Mouse (Mus musculus): ENCODE results near the gene Chadl. TPM values are rescaled to one million over a fixed set of nuclear protein-coding genes. Genes with fewer than 3 reads are reported as not detected.
A peak's percentile ranks its signal among the peaks of the same experiment; 100 is the strongest.
"Not testable (repeated sequence)": the region's sequence is repeated elsewhere in the genome, so short reads cannot be mapped to it uniquely, and the experiment has no call there.

Chadl gene
- total RNA-seq (2014; rRNA removed): 43.1 and 64.4 TPM in 2 replicates
- polyA plus RNA-seq (2015; fragmentation: Nextera tagmentation; extraction: Ambion mirVana): 45.1 and 45.6 TPM in 2 replicates

GRCm38 (mm10) chr15:81697175-81697574, at the start of gene Chadl:
Gene Chadl, minus strand, starts transcription at chr15:81697287.
- Histone ChIP-seq H3K4me3 (ENCODE audit: low read length) (no peak within 1 kb of the TSS), H3K27ac (peak within 1 kb of the TSS; percentile 52; the same call in 1 of the 2 replicates), H3K4me1 (ENCODE audit: insufficient read depth, low read length) (peaks cover 9% of the 10 kb centered on the region), H3K9me3 (ENCODE audit: low read length) (no peaks in the 10 kb centered on the region), H3K9ac (replicated peaks; ENCODE audit: low read length) (0 out of 2 replicates have a peak within 1 kb of the TSS, but pooled peaks have one; percentile 18), H3K27me3 (ENCODE audit: insufficient read depth, low read length) (no peaks in the 10 kb centered on the region), H3K36me3 (ENCODE audit: insufficient read depth, low read length) (no peaks in the 10 kb centered on the region), H3K4me2 (ENCODE audit: low read depth, low read length) (0 out of 2 replicates have a peak within 1 kb of the TSS, but pooled peaks have one; percentile 8)
- 41% methylated on average over 7 of the region's 7 CpGs for WGBS
- ATAC-seq (peak; percentile 82), DNase-seq (ENCODE audit: low spot score) (peak; percentile 78)
- TF ChIP-seq CTCF (IDR thresholded peaks at IDR 0.05; ENCODE audit: low read depth): no peak

GRCm38 (mm10) chr15:81745601-81746114, 48.6 kb upstream of the Chadl start:
- peak overlapping the region; percentile 77 for H3K4me2 ChIP-seq (ENCODE audit: low read depth, low read length)
- no peaks in the 10 kb centered on the region for H3K36me3 ChIP-seq (ENCODE audit: insufficient read depth, low read length)
- peak overlapping the region; percentile 95 for H3K27ac ChIP-seq
- peak; percentile 83 for DNase-seq (ENCODE audit: low spot score)
- under 1% methylated on average over 33 of the region's 33 CpGs for WGBS
- ATAC-seq: peak; percentile 89
- peak overlapping the region; percentile 80 for H3K4me3 ChIP-seq (ENCODE audit: low read length)
- peak overlapping the region; percentile 95 for H3K9ac ChIP-seq (replicated peaks; ENCODE audit: low read length)
- H3K4me1 ChIP-seq (ENCODE audit: insufficient read depth, low read length): peaks cover 7% of the 10 kb centered on the region; the same call in 1 of the 2 replicates
- TF ChIP-seq CTCF (IDR thresholded peaks at IDR 0.05; ENCODE audit: low read depth): no peak
- H3K9me3 ChIP-seq (ENCODE audit: low read length): no peaks in the 10 kb centered on the region
- H3K27me3 ChIP-seq (ENCODE audit: insufficient read depth, low read length): no peaks in the 10 kb centered on the region

- H3K9ac ChIP-seq (replicated peaks; ENCODE audit: low read length): peak within 1 kb of the TSS; percentile 95
- H3K36me3 ChIP-seq (ENCODE audit: insufficient read depth, low read length): no peaks in the 10 kb centered on the region
- H3K4me2 ChIP-seq (ENCODE audit: low read depth, low read length): peak within 1 kb of the TSS; percentile 77
- peak within 1 kb of the TSS; percentile 95 for H3K27ac ChIP-seq
- DNase-seq (ENCODE audit: low spot score): peak; percentile 85
- under 1% methylated on average over 64 of the region's 65 CpGs for WGBS
- H3K9me3 ChIP-seq (ENCODE audit: low read length): no peaks in the 10 kb centered on the region
- peak; percentile 23; the same call in 1 of the 2 replicates for TF ChIP-seq CTCF (IDR thresholded peaks at IDR 0.05; ENCODE audit: low read depth)
- peaks cover 7% of the 10 kb centered on the region; the same call in 1 of the 2 replicates for H3K4me1 ChIP-seq (ENCODE audit: insufficient read depth, low read length)
- H3K4me3 ChIP-seq (ENCODE audit: low read length): peak within 1 kb of the TSS; percentile 80
- ATAC-seq: peak; percentile 82
- no peaks in the 10 kb centered on the region for H3K27me3 ChIP-seq (ENCODE audit: insufficient read depth, low read length)
These were observed 48.0 kb upstream of the Chadl start, which contains the start of the genes Zc3h7b and Rangap1 for GRCm38 (mm10) chr15:81744992-81745600. Gene Zc3h7b, plus strand, starts transcription at chr15:81745057. Gene Rangap1, minus strand, starts transcription at chr15:81745530.

GRCm38 (mm10) chr15:81742368-81742767, 45.3 kb upstream of the Chadl start:
- H3K9ac ChIP-seq (replicated peaks; ENCODE audit: low read length); ATAC-seq: not testable (repeated sequence)

GRCm38 (mm10) chr15:81739924-81740323, 42.8 kb upstream of the Chadl start:
- H3K27me3 ChIP-seq (ENCODE audit: insufficient read depth, low read length): no peaks in the 10 kb centered on the region
- no peak overlapping the region for H3K9ac ChIP-seq (replicated peaks; ENCODE audit: low read length)
- H3K4me3 ChIP-seq (ENCODE audit: low read length): no peak overlapping the region
- no peaks in the 10 kb centered on the region for H3K4me1 ChIP-seq (ENCODE audit: insufficient read depth, low read length)
- ATAC-seq (no peak), DNase-seq (ENCODE audit: low spot score) (peak; percentile 32)
- H3K9me3 ChIP-seq (ENCODE audit: low read length): no peaks in the 10 kb centered on the region
- WGBS: 12% methylated on average over 2 of the region's 2 CpGs
- no peaks in the 10 kb centered on the region for H3K36me3 ChIP-seq (ENCODE audit: insufficient read depth, low read length)
- TF ChIP-seq CTCF (IDR thresholded peaks at IDR 0.05; ENCODE audit: low read depth): peak; percentile 56
- H3K27ac ChIP-seq: no peak overlapping the region
- H3K4me2 ChIP-seq (ENCODE audit: low read depth, low read length): no peak overlapping the region

More at GRCm38 (mm10) chr15:81742368-81742767, 45.3 kb upstream of the Chadl start:
- not testable (repeated sequence) for H3K4me1 ChIP-seq (ENCODE audit: insufficient read depth, low read length); H3K27me3 ChIP-seq (ENCODE audit: insufficient read depth, low read length); DNase-seq (ENCODE audit: low spot score); H3K4me2 ChIP-seq (ENCODE audit: low read depth, low read length); H3K36me3 ChIP-seq (ENCODE audit: insufficient read depth, low read length); H3K27ac ChIP-seq; H3K4me3 ChIP-seq (ENCODE audit: low read length); H3K9me3 ChIP-seq (ENCODE audit: low read length)
- WGBS: 6% methylated on average over 1 of the region's 2 CpGs
- peak; percentile 12; the same call in 1 of the 2 replicates for TF ChIP-seq CTCF (IDR thresholded peaks at IDR 0.05; ENCODE audit: low read depth)

GRCm38 (mm10) chr15:81739296-81739695, 42.2 kb upstream of the Chadl start:
- 87% methylated on average over 3 of the region's 3 CpGs for whole genome bisulfite sequencing
- DNase-seq (ENCODE audit: low spot score) (no peak), ATAC-seq (no peak)
- no peak for TF ChIP-seq CTCF (IDR thresholded peaks at IDR 0.05; ENCODE audit: low read depth)
- Histone ChIP-seq H3K4me3 (ENCODE audit: low read length) (no peak overlapping the region), H3K4me1 (ENCODE audit: insufficient read depth, low read length) (no peaks in the 10 kb centered on the region), H3K27me3 (ENCODE audit: insufficient read depth, low read length) (no peaks in the 10 kb centered on the region), H3K27ac (no peak overlapping the region), H3K4me2 (ENCODE audit: low read depth, low read length) (no peak overlapping the region), H3K9ac (replicated peaks; ENCODE audit: low read length) (no peak overlapping the region), H3K9me3 (ENCODE audit: low read length) (no peaks in the 10 kb centered on the region), H3K36me3 (ENCODE audit: insufficient read depth, low read length) (no peaks in the 10 kb centered on the region)

Measured in hindbrain, postnatal 0 days (tissue).